Mouse (Mus musculus): ENCODE results near the gene Zcchc10.
A peak's percentile ranks its signal among the peaks of the same experiment; 100 is the strongest.
"Not testable (repeated sequence)": the region's sequence is repeated elsewhere in the genome, so short reads cannot be mapped to it uniquely, and the experiment has no call there.

Zcchc10 gene

GRCm38 (mm10) chr11:53318041-53318440, 6.4 kb upstream of the Zcchc10 start:
- no peak for DNase-seq

GRCm38 (mm10) chr11:53318568-53318967, 5.9 kb upstream of the Zcchc10 start:
- DNase-seq = not testable (repeated sequence)

GRCm38 (mm10) chr11:53319867-53320266, 4.6 kb upstream of the Zcchc10 start:
- DNase-seq = not testable (repeated sequence)

- DNase-seq = no peak
Observed at GRCm38 (mm10) chr11:53330325-53330724, 5.8 kb downstream of the Zcchc10 start.

- DNase-seq = no peak
Observed at GRCm38 (mm10) chr11:53331121-53331520, 6.6 kb downstream of the Zcchc10 start.

- DNase-seq = no peak
Observed at GRCm38 (mm10) chr11:53332076-53332680, 7.7 kb downstream of the Zcchc10 start.

GRCm38 (mm10) chr11:53335505-53336181, 11.2 kb downstream of the Zcchc10 start:
- no peak for DNase-seq

- DNase-seq = no peak
Observed at GRCm38 (mm10) chr11:53336182-53336571, 11.7 kb downstream of the Zcchc10 start.

GRCm38 (mm10) chr11:53336924-53337323, 12.4 kb downstream of the Zcchc10 start:
- DNase-seq = no peak

GRCm38 (mm10) chr11:53337684-53338083, 13.2 kb downstream of the Zcchc10 start:
- no peak for DNase-seq

- DNase-seq = not testable (repeated sequence)
Observed at GRCm38 (mm10) chr11:53341019-53341418, 16.5 kb downstream of the Zcchc10 start.

- no peak for DNase-seq
Observed at GRCm38 (mm10) chr11:53342711-53343110, 18.2 kb downstream of the Zcchc10 start.

GRCm38 (mm10) chr11:53345328-53345727, 20.8 kb downstream of the Zcchc10 start:
- DNase-seq = peak; percentile 38

- DNase-seq = no peak
Observed at GRCm38 (mm10) chr11:53345738-53346137, 21.3 kb downstream of the Zcchc10 start.

GRCm38 (mm10) chr11:53350291-53351223, 26.1 kb downstream of the Zcchc10 start, which contains the start of gene Aff4:
Aff4 (plus strand) TSS chr11:53350833.
- DNase-seq = peak; percentile 90

- DNase-seq = peak; percentile 52
Observed at GRCm38 (mm10) chr11:53351224-53351942, 26.9 kb downstream of the Zcchc10 start.

- DNase-seq = no peak
Observed at GRCm38 (mm10) chr11:53351943-53352590, 27.6 kb downstream of the Zcchc10 start.

- no peak for DNase-seq
Observed at GRCm38 (mm10) chr11:53358504-53359155, 34.2 kb downstream of the Zcchc10 start.

- no peak for DNase-seq
Observed at GRCm38 (mm10) chr11:53367032-53367431, 42.6 kb downstream of the Zcchc10 start.

- DNase-seq = peak; percentile 42
Observed at GRCm38 (mm10) chr11:53378918-53379317, 54.4 kb downstream of the Zcchc10 start.

Data from liver (tissue).